Mouse (Mus musculus) MEL (cell line): ENCODE results near the gene Tmem151b.

Source experiments
- CTCF ChIP-seq, 3 experiments: IDR thresholded peaks in 2 of 3; conservative IDR thresholded peaks in 1 of 3; 2 replicates each; pipeline ENCODE4 v1.5.1; 2011 to 2012; ENCODE audit warnings: low read length in 3 of 3, low read depth in 2 of 3, mild to moderate bottlenecking in 2 of 3, improper control_type of control experiment in 1 of 3, inconsistent platforms in 1 of 3, mixed read lengths in 1 of 3, moderate library complexity in 1 of 3; ENCODE audit not compliant: control insufficient read depth in 1 of 3, insufficient read depth in 1 of 3, poor library complexity in 1 of 3, severe bottlenecking in 1 of 3
- GABPA ChIP-seq: IDR thresholded peaks from 2 replicates; pipeline ENCODE4 v1.6.1; 2012; ENCODE audit warnings: low read depth, mild to moderate bottlenecking, inconsistent platforms, low read length, improper control_type of control experiment, moderate library complexity
- GATA1 ChIP-seq: IDR thresholded peaks from 2 replicates; pipeline ENCODE4 v1.6.1; 2011; ENCODE audit warnings: low read depth, low read length, improper control_type of control experiment
- HCFC1 ChIP-seq: IDR thresholded peaks from 2 replicates; pipeline ENCODE4 v1.6.1; 2012; ENCODE audit warnings: low read depth, mild to moderate bottlenecking, inconsistent platforms, low read length, improper control_type of control experiment, moderate library complexity
- MAFK ChIP-seq: IDR thresholded peaks from 2 replicates; pipeline ENCODE4 v1.6.1; 2011; ENCODE audit warnings: low read depth, mild to moderate bottlenecking, low read length, improper control_type of control experiment, borderline replicate concordance
- NELFE ChIP-seq: IDR thresholded peaks from 2 replicates; pipeline ENCODE4 v1.6.1; 2011; ENCODE audit warnings: low read depth, low read length, improper control_type of control experiment
- POLR2A ChIP-seq, 2 experiments: IDR thresholded peaks; 2 replicates each; pipeline ENCODE4 v1.6.1; 2011 to 2012; ENCODE audit warnings: low read length in 2 of 2, mild to moderate bottlenecking in 2 of 2, control low read depth in 1 of 2, improper control_type of control experiment in 1 of 2, low read depth in 1 of 2, moderate library complexity in 1 of 2; ENCODE audit not compliant: control insufficient read depth in 1 of 2, insufficient read depth in 1 of 2, poor library complexity in 1 of 2
- TAL1 ChIP-seq: IDR thresholded peaks from 2 replicates; pipeline ENCODE4 v1.6.1; 2012; ENCODE audit warnings: mild to moderate bottlenecking, inconsistent platforms, low read length, moderate library complexity, mixed read lengths
- USF1 ChIP-seq: IDR thresholded peaks from 2 replicates; pipeline ENCODE4 v1.6.1; 2014; ENCODE audit warnings: low read depth, mild to moderate bottlenecking, inconsistent platforms, low read length, improper control_type of control experiment, moderate library complexity
- ZC3H11A ChIP-seq: IDR thresholded peaks from 2 replicates; pipeline ENCODE4 v1.6.1; 2012; ENCODE audit warnings: low read depth, mild to moderate bottlenecking, inconsistent platforms, low read length, improper control_type of control experiment
- ZKSCAN1 ChIP-seq: IDR thresholded peaks from 2 replicates; pipeline ENCODE4 v1.6.1; 2012; ENCODE audit warnings: low read depth, mild to moderate bottlenecking, inconsistent platforms, low read length, improper control_type of control experiment, moderate library complexity

GRCm38 (mm10) chr17:45554420-45554819, 4.9 kb upstream of the Tmem151b start:
- no peak for TF ChIP-seq CTCF (IDR thresholded peaks at IDR 0.05 in 2 of 3, conservative IDR thresholded peaks at IDR 0.05 in 1 of 3; ENCODE audit: control insufficient read depth in 1 of 3, insufficient read depth in 1 of 3, low read depth in 2 of 3, low read length in 3 of 3, poor library complexity in 1 of 3, severe bottlenecking in 1 of 3)
- TF ChIP-seq NELFE = no peak
- no peak for TF ChIP-seq POLR2A (IDR thresholded peaks at IDR 0.05; ENCODE audit: control insufficient read depth in 1 of 2, insufficient read depth in 1 of 2, low read depth in 1 of 2, low read length in 2 of 2, poor library complexity in 1 of 2)
- no peak for TF ChIP-seq MAFK
- no peak for TF ChIP-seq ZC3H11A
- TF ChIP-seq ZKSCAN1 = no peak
- TF ChIP-seq TAL1 = peak; percentile 56
- TF ChIP-seq GABPA = no peak
- TF ChIP-seq GATA1 = no peak
- TF ChIP-seq HCFC1 = no peak
- TF ChIP-seq USF1 = no peak
